Mouse (Mus musculus) kidney, postnatal 36 days (tissue): ENCODE results near the gene Ush1g.

Source experiments
- DNase-seq, 2 experiments: peaks; one replicate each; pipeline ENCODE4 v3.0.0; 2021 to 2022; ENCODE audit warnings: mixed read lengths in 2 of 2

Gene Ush1g

GRCm38 (mm10) chr11:115267958-115268357, 53.9 kb downstream of the Ush1g start:
- DNase-seq, result no peak

DNA sequence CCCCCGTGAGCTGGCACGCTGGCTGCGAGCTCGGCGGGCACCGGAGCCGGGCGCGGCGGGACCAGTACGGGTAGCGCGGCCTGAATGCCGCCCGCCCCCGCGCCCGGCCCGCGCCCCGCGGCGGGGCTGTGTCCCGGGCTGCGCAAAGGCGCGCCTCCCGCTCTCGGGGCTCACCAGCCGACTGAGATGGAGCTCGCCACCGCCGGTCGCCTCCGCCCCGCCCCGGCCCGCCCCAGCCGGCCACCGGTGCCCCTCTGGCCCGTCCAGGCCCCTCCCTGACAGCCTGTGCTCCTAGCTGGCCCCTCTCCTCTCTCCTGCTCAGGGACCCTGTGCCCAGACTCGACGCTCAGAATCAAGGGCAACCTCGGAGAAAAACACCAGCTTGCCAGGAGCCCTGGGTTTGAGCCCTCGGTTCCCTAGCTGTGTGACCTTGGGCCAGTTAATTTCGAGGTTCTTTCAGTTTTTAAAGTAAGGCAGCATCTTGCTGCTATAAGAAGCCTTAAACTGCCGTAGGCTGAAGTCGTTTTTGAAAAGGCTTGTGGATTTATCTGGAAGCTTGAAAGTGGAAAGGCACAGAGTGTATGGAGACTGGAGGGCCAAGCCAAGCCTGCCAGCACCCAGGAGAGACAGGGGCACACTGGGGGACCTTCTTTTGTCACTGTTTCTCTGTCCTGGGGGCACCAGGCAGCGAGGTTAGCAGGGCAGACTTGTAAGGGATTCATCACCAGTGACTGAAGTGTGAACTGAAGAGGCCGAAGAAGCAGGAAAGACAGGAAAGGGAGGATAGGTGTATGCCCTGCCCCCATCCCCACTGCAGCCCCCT, 54.6 kb downstream of the Ush1g start, which contains the start of gene Grin2c:
Gene Grin2c, minus strand, starts transcription at position 183 of the 823 bp plus-strand sequence.
- DNase-seq, result no peak

- DNase-seq, result no peak
Observed at GRCm38 (mm10) chr11:115266400-115266778, 55.5 kb downstream of the Ush1g start.

GRCm38 (mm10) chr11:115265771-115266399, 56.0 kb downstream of the Ush1g start:
- no peak for DNase-seq
